Mouse (Mus musculus) kidney, adult 2 months (tissue): Measurements from ENCODE around the gene Uqcrc2. TPM values are rescaled to one million over a fixed set of nuclear protein-coding genes. Genes with fewer than 3 reads are reported as not detected.

Source experiments
- DNase-seq: peaks from one replicate; pipeline ENCODE4 v3.0.0; 2021
- H3K27ac ChIP-seq: fragments of 200-500 bp; 2 replicates; pipeline ENCODE4 v1.5.1; 2012; ENCODE audit warnings: low read depth, low read length, control low read depth, inconsistent platforms; ENCODE audit not compliant: insufficient read depth
- H3K27me3 ChIP-seq: fragments of 200-500 bp; replicated peaks from 2 replicates; pipeline ENCODE4 v1.6.1; 2012; ENCODE audit warnings: mild to moderate bottlenecking, moderate library complexity, low read length, inconsistent platforms; ENCODE audit not compliant: control insufficient read depth, insufficient read depth
- H3K36me3 ChIP-seq: fragments of 200-500 bp; 2 replicates; pipeline ENCODE4 v1.6.1; 2012; ENCODE audit warnings: mild to moderate bottlenecking, moderate library complexity, low read length, inconsistent platforms; ENCODE audit not compliant: control insufficient read depth, insufficient read depth
- H3K4me1 ChIP-seq: fragments of 200-500 bp; 2 replicates; pipeline ENCODE4 v1.6.1; 2011; ENCODE audit warnings: low read length; ENCODE audit not compliant: control insufficient read depth, insufficient read depth
- H3K4me3 ChIP-seq: fragments of 200-500 bp; 2 replicates; pipeline ENCODE4 v1.5.1; 2011; ENCODE audit warnings: mild to moderate bottlenecking, low read depth, low read length, control low read depth; ENCODE audit not compliant: insufficient read depth
- CTCF ChIP-seq: fragments of 200-500 bp; conservative IDR thresholded peaks from 2 replicates; pipeline ENCODE4 v1.5.1; 2011; ENCODE audit warnings: low read depth, mild to moderate bottlenecking, control low read depth, low read length, moderate library complexity, mixed read lengths; ENCODE audit not compliant: insufficient read depth, insufficient read length
- POLR2A ChIP-seq: fragments of 200-500 bp; IDR thresholded peaks from one replicate; pipeline ENCODE4 v1.6.1; 2011; ENCODE audit warnings: low read depth, low read length, control low read depth
- WGBS: fragments of 180-500 bp; shearing (Covaris S2); methylation state at CpG from one replicate; pipeline ENCODE4 v1.1.7; 2018; 5-methylcytosine and 5-hydroxymethylcytosine counted together
- polyA plus RNA-seq: library from polyadenylated mRNA; depleted of rRNA; stranded (reverse); fragments of >200 nt; gene quantifications from 2 replicates; pipeline ENCODE4 v1.2.3, GENCODE M21; 2012; rRNA removed

The Uqcrc2 gene
- polyA plus RNA-seq: 228 and 275 TPM in 2 replicates

DNA sequence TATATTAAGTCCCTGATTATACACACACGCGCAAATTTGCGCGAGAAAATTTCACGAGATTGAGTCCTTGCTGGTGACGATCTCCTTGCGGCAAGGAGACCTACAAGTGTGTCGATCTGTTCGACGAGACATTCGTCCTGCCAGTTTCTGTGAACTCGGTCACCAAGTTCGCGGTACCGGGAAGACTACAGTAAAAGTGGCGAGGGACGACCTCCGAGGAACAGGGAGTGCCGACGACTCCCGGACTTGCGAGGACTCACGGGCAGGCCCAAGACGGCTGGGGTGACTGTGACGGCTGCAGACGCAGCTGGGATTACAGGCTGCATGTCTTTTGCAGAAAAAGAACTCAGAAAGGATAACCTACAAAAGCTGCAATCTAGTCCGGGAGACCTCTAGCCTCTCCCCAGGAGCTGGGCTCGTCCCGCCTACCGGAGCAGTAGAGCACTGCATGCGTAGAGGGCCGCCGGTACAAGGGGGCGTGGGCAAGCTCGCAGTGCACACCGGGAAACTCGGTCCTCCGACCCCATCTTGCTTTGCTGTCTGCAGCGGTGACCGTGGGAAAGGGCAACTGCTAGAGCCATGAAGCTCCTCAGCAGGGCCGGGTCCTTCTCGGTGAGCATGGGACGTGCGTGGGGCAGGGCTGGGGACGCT lies at the start of gene Uqcrc2:
Gene Uqcrc2, plus strand, starts transcription at position 466 of the 651 bp plus-strand sequence.
- Histone ChIP-seq H3K4me3 (peak within 1 kb of the TSS; percentile 75), H3K27ac (peak within 1 kb of the TSS; percentile 89), H3K36me3 (peaks cover 1% of the 10 kb centered on the region), H3K27me3 (no peaks in the 10 kb centered on the region), H3K4me1 (no peaks in the 10 kb centered on the region)
- WGBS: under 1% methylated on average over 45 of the region's 45 CpGs
- TF ChIP-seq POLR2A: peak; percentile 85
- TF ChIP-seq CTCF: peak; percentile 53
- peak; percentile 91 for DNase-seq

- TF ChIP-seq CTCF (no peak), POLR2A (no peak)
- H3K36me3 ChIP-seq: no peaks in the 10 kb centered on the region
- no peak overlapping the region for H3K27ac ChIP-seq
- DNase-seq: no peak
- H3K4me1 ChIP-seq: no peaks in the 10 kb centered on the region
- 95% methylated on average over 4 of the region's 4 CpGs for WGBS
- H3K27me3 ChIP-seq: peaks cover 1% of the 10 kb centered on the region; the same call in 1 of the 2 replicates
- H3K4me3 ChIP-seq: no peak overlapping the region
Observed at GRCm38 (mm10) chr7:120597203-120597743, 37.7 kb upstream of the Uqcrc2 start.

DNA sequence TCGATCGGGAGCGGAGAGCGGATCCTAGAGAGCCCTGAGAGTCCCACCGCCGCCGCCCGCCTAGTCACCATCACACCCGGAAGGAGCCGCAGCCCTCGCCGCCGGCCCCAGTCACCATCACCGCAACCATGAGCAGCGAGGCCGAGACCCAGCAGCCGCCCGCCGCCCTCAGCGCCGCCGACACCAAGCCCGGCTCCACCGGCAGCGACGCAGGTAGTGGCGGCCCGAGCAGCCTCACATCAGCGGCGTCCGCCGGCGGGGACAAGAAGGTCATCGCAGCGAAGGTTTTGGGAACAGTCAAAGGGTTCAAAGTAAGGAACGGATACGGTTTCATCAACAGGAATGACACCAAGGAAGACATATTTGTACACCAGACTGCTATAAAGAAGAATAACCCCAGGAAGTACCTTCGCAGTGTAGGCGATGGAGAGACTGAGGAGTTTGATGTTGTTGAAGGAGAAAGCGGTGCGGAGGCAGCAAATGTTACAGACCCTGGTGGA lies 37.2 kb upstream of the Uqcrc2 start:
- H3K27ac ChIP-seq: no peak overlapping the region
- peaks cover 1% of the 10 kb centered on the region; the same call in 1 of the 2 replicates for H3K27me3 ChIP-seq
- H3K36me3 ChIP-seq: no peaks in the 10 kb centered on the region
- H3K4me3 ChIP-seq: peak overlapping the region; percentile 47
- WGBS: 7% methylated on average over 41 of the region's 41 CpGs
- DNase-seq: peak; percentile 0
- TF ChIP-seq POLR2A: no peak
- TF ChIP-seq CTCF: no peak
- no peaks in the 10 kb centered on the region for H3K4me1 ChIP-seq

GRCm38 (mm10) chr7:120598355-120598754 lies 36.6 kb upstream of the Uqcrc2 start:
- Histone ChIP-seq H3K4me3 (no peak overlapping the region), H3K27ac (no peak overlapping the region), H3K27me3 (peaks cover 1% of the 10 kb centered on the region; the same call in 1 of the 2 replicates), H3K4me1 (no peaks in the 10 kb centered on the region), H3K36me3 (no peaks in the 10 kb centered on the region)
- 85% methylated on average over 7 of the region's 7 CpGs for WGBS
- TF ChIP-seq POLR2A: no peak
- TF ChIP-seq CTCF: no peak
- DNase-seq: no peak

GRCm38 (mm10) chr7:120620075-120620771 lies 14.8 kb upstream of the Uqcrc2 start:
- Histone ChIP-seq H3K36me3 (no peaks in the 10 kb centered on the region), H3K4me1 (no peaks in the 10 kb centered on the region), H3K4me3 (no peak overlapping the region), H3K27me3 (no peaks in the 10 kb centered on the region), H3K27ac (no peak overlapping the region)
- no peak for DNase-seq
- TF ChIP-seq CTCF (no peak), POLR2A (no peak)
- 69% methylated on average over 8 of the region's 8 CpGs for WGBS

DNA sequence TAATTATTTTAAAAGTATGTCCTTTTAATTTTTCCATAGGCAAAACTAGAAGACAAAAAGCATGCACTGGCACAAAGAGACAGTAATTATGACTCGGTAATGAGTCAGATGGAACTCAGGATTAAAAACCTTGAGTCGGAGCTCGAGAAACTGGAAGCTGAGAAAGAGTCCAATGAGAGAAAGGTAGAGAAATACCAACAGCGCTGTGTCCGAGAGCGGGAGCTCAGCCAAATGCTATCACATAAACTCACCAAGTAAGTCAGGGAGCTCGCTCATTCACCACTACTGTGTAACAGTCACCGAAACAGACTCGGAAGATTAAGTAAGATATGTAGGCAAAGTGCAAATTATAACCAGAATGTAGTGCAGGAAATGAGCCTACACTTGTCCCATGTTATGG lies 14.1 kb upstream of the Uqcrc2 start:
- no peaks in the 10 kb centered on the region for H3K36me3 ChIP-seq
- TF ChIP-seq CTCF (no peak), POLR2A (no peak)
- no peak overlapping the region for H3K27ac ChIP-seq
- no peaks in the 10 kb centered on the region for H3K4me1 ChIP-seq
- no peaks in the 10 kb centered on the region for H3K27me3 ChIP-seq
- H3K4me3 ChIP-seq: no peak overlapping the region
- WGBS: 92% methylated on average over 9 of the region's 9 CpGs
- no peak for DNase-seq

- Histone ChIP-seq H3K27ac (no peak overlapping the region), H3K27me3 (no peaks in the 10 kb centered on the region), H3K4me3 (no peak overlapping the region), H3K4me1 (no peaks in the 10 kb centered on the region), H3K36me3 (no peaks in the 10 kb centered on the region)
- 39% methylated on average over 1 of the region's 1 CpGs for WGBS
- TF ChIP-seq CTCF (peak; percentile 47), POLR2A (no peak)
- peak; percentile 49 for DNase-seq
Observed at GRCm38 (mm10) chr7:120632518-120632917, 2.5 kb upstream of the Uqcrc2 start.
